Mouse (Mus musculus) kidney, adult 2 months (tissue): ENCODE measurements at regions not wholly inside any gene's neighbourhood (a gene's known extent, or its start where the extent isn't known, plus 50 kb on each side); places are given as distances from the start of the nearest gene placed in this dataset.

ENCODE experiments used
- CTCF ChIP-seq: fragments of 200-500 bp; conservative IDR thresholded peaks from 2 replicates; pipeline ENCODE4 v1.5.1; 2011; ENCODE audit warnings: low read depth, mild to moderate bottlenecking, control low read depth, low read length, moderate library complexity, mixed read lengths; ENCODE audit not compliant: insufficient read depth, insufficient read length
- POLR2A ChIP-seq: fragments of 200-500 bp; IDR thresholded peaks from one replicate; pipeline ENCODE4 v1.6.1; 2011; ENCODE audit warnings: low read depth, low read length, control low read depth

GRCm38 (mm10) chr2:57496315-57496954, 259.0 kb downstream of the Gpd2 start:
- TF ChIP-seq CTCF (no peak), POLR2A (no peak)
